Mouse (Mus musculus): ENCODE results near the gene Pef1.

DNA sequence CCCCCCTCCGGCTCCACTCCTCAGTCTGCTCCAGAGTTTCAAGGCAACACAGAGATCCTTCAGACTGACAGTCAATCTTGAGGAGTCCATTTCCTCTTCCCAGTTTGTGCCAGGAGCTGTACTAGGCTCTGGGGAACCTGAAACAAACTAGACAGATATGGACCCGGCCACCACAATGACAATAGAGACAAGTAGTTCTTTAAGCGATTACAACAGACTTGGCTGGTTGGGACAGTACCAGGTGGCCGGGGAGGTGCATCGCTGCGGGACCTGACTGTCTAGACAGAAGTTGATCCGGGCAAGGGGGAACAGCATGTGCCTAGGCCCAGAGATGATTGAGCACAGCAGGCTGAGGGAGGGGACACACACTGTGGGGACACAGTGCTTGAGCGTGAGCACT lies 1.2 kb upstream of the Pef1 start:
- no peak for TF ChIP-seq SRF (IDR thresholded peaks at IDR 0.05; ENCODE audit: control insufficient read depth, insufficient read length, low read depth)
- TF ChIP-seq MYOD1 (IDR thresholded peaks at IDR 0.05; ENCODE audit: control insufficient read depth in 1 of 3, insufficient read length in 2 of 3, low read depth in 2 of 3): no peak
- no peak for TF ChIP-seq POLR2AphosphoS2 (IDR thresholded peaks at IDR 0.05; ENCODE audit: insufficient read length, low read depth)
- no peak for TF ChIP-seq POLR2A (IDR thresholded peaks at IDR 0.05; ENCODE audit: insufficient read length, low read depth)
- no peak for TF ChIP-seq TCF12 (IDR thresholded peaks at IDR 0.05; ENCODE audit: insufficient read depth, poor library complexity, severe bottlenecking)
- TF ChIP-seq MAX (IDR thresholded peaks at IDR 0.05; ENCODE audit: low read depth): no peak

Data from myocyte (in vitro differentiated cells).